Mouse (Mus musculus) layer of hippocampus, adult 18-20 months (tissue): ENCODE measurements around the gene Trim29. TPM values are rescaled to one million over a fixed set of nuclear protein-coding genes. Genes with fewer than 3 reads are reported as not detected.

ENCODE experiments used
- DNase-seq, 2 experiments: peaks; one replicate each; pipeline ENCODE4 v3.0.0; 2022; ENCODE audit warnings: low spot score in 2 of 2
- total RNA-seq, 2 experiments: library from RNA; stranded (reverse); gene quantifications; 2 replicates each; pipeline ENCODE4 v1.2.3; 2021

Gene Trim29
- total RNA-seq, 2 experiments from 2014 or later = 0.23 to 0.69 TPM

GRCm38 (mm10) chr9:43312190-43312589, 1.5 kb downstream of the Trim29 start:
- DNase-seq = no peak

- no peak for DNase-seq
Measured at GRCm38 (mm10) chr9:43313805-43314204, 3.2 kb downstream of the Trim29 start.

- no peak for DNase-seq
Measured at GRCm38 (mm10) chr9:43315320-43315950, 4.8 kb downstream of the Trim29 start.

GRCm38 (mm10) chr9:43316466-43316865, 5.8 kb downstream of the Trim29 start:
- DNase-seq = no peak

GRCm38 (mm10) chr9:43318661-43319060, 8.0 kb downstream of the Trim29 start:
- no peak for DNase-seq

GRCm38 (mm10) chr9:43321951-43322350, 11.3 kb downstream of the Trim29 start:
- no peak for DNase-seq

GRCm38 (mm10) chr9:43322666-43323065, 12.0 kb downstream of the Trim29 start:
- no peak for DNase-seq

GRCm38 (mm10) chr9:43325486-43325885, 14.8 kb downstream of the Trim29 start:
- DNase-seq = no peak

- DNase-seq = no peak
Measured at GRCm38 (mm10) chr9:43326015-43326631, 15.5 kb downstream of the Trim29 start.

- no peak for DNase-seq
Measured at GRCm38 (mm10) chr9:43327182-43328129, 16.8 kb downstream of the Trim29 start.

- DNase-seq = peak in 1 of 2 experiments; percentile 19
Measured at GRCm38 (mm10) chr9:43330426-43330825, 19.8 kb downstream of the Trim29 start.

- peak; percentile 48 to 73 for DNase-seq
Measured at GRCm38 (mm10) chr9:43331476-43332471, 21.1 kb downstream of the Trim29 start.

- peak in 1 of 2 experiments; percentile 26 for DNase-seq
Measured at GRCm38 (mm10) chr9:43334476-43334875, 23.8 kb downstream of the Trim29 start.

GRCm38 (mm10) chr9:43337636-43338035, 27.0 kb downstream of the Trim29 start:
- DNase-seq = no peak

GRCm38 (mm10) chr9:43338067-43338466, 27.4 kb downstream of the Trim29 start:
- no peak for DNase-seq

GRCm38 (mm10) chr9:43339614-43340020, 29.0 kb downstream of the Trim29 start:
- DNase-seq = peak; percentile 60 to 90

- no peak for DNase-seq
Measured at GRCm38 (mm10) chr9:43350089-43350488, 39.4 kb downstream of the Trim29 start.

- no peak for DNase-seq
Measured at GRCm38 (mm10) chr9:43351015-43351414, 40.4 kb downstream of the Trim29 start.

GRCm38 (mm10) chr9:43357011-43357410, 46.4 kb downstream of the Trim29 start:
- no peak for DNase-seq

- DNase-seq = no peak
Measured at GRCm38 (mm10) chr9:43358591-43359323, 48.1 kb downstream of the Trim29 start.
